Mouse (Mus musculus) spleen, postnatal 4 days (tissue): ENCODE results near the gene Nlrp14.
A peak's percentile ranks its signal among the peaks of the same experiment; 100 is the strongest.
"Not testable (repeated sequence)": the region's sequence is repeated elsewhere in the genome, so short reads cannot be mapped to it uniquely, and the experiment has no call there.

Experiments used
- DNase-seq, 2 experiments: peaks; one replicate each; pipeline ENCODE4 v3.0.0; 2022; ENCODE audit warnings: low spot score in 2 of 2

The Nlrp14 gene

DNA sequence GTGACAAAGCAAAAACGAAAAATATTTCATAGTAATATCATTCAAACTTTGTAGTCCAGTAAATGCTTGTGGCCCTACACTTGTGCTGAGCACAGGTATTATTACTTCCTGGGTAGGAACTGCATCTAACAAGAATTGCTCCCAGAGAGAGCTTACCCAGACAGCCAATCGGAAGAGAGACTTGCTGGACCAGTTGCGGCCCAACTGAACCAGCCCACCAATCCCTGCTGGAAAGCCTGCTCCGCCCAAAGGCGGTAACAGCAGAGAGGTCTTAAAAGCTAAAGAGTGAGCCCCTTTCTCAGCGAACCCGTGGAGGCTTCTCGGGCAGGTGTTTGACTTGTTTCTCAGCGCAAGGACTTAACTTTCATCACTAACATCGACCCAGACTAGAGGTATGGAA lies at the start of gene Nlrp14:
Nlrp14 (plus strand) TSS at position 301 of the 400 bp plus-strand sequence.
- DNase-seq: no peak

DNA sequence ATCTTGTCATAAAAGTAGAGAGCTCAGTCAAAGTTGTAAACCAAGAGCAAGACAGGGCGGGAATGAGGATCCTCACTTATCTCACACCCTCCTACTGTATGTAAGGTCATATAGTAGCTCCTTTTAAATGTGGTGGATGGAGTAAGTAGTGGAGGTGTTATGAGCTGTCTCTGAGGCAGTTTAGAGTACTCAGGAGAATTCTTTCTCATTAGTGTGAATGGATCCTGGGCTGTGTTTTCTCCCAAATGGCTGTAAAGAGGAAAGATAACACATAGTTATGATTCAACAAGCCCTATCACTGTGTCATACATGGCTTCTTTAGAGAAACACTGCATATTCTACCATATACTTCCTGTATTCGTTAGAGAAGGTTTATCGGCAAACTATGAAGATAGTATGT lies 35.8 kb upstream of the Nlrp14 start, which contains the start of gene Olfr715:
Olfr715 (minus strand) TSS at position 101 of the 400 bp plus-strand sequence.
- DNase-seq: not testable (repeated sequence)

DNA sequence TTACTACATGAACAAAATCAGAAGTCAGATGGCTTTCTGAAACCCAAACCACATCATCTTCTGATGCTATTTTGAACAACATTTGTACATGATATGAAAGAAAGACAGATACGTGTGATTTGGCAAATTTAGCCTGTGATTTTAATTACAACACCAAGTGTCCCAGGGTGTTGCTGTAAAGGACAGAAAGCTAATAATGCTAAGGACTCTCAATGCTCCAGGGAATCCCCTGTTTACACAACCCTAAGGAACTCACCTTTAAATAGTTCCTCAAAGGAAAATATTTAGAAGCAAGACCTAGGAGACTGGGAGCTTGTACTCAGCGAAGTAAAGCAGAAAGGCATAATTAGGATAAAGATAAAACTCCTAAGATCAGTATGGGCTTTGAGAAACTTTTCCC lies 28.8 kb upstream of the Nlrp14 start, which contains the start of gene Olfr716:
Olfr716 (plus strand) TSS at position 301 of the 400 bp plus-strand sequence.
- DNase-seq: not testable (repeated sequence)

DNA sequence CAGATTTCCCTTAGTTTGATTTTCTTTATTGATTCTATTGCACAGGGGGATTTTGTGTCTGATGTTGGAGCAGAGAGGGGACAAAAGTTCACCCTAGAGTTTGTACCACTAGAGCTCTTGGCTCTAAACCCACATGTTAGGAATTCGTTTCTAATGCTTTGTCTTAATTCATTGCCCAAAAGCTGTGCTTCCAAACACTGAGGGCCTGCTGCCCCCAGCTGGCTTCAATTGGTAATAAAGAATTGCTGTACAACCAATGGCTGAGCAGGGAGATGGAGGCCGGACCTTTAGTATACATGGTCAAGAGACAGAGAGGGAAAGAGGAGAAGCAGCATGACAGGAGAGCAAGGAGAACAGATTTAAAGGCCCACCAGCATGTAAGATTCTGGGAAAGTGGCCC lies 13.6 kb downstream of the Nlrp14 start:
- no peak for DNase-seq

DNA sequence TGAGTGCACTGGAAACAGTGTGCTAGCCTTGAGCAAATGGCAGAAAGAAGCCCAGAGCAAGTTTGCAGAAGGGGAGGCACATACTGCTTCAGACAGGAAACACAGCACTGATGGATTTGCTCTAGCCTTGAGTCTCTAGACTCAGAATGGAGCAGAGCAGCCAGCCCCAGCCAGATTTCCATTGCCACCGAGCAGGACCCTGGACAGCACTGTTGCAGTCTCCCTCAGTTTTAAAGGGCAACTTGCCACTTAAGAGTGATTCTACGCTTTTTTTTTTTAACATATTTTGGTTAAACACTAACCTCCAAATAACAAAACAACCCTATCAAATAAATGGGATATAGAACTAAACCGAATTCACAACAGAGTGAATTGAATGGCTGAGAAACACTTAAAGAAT lies 35.0 kb downstream of the Nlrp14 start:
- DNase-seq: no peak

DNA sequence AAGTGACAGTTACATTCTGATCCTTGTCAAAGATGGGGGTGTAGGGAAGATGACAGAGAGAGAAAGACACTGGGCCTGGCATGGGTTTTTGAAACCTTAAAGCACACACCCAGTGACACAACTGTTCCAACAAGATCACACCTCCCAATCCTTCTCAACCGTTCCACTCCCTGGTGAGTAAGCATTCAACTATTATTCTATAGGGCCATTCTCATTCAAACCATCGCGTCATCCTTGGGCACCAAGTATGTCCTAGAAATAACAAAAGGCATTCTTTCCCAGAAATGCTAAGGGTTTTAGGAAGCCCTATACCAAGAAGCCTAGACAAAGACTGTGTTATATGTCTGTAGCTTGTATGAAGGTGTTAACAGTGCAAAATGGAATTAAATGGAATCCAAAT lies 41.1 kb downstream of the Nlrp14 start:
- no peak for DNase-seq

DNA sequence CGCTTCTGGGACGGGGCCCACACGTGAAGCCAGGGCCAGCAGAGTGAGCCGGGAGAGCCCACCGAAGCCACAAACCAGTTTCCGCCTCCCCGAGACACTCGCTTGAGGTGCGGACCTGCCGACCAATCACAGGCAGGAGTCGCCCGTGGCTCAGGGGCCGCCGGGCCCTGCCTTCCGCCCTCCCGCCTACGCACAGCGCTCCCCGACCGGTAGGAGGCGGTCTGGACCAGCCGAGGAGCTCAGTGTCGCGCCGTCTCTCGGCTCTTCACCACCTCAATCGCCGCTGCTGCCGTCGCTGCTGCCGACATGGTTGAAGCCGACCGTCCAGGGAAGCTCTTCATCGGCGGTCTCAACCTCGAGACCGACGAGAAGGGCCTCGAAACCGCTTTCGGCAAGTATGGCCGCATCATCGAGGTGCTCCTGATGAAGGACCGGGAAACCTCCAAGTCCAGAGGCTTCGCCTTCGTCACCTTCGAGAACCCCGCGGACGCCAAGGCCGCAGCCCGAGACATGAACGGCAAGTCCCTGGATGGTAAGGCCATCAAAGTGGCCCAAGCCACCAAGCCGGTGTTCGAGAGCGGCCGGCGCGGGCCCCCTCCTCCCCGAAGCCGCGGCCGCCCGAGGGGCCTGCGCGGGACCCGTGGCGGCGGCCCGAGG lies 42.5 kb downstream of the Nlrp14 start, which contains the start of gene Rbmxl2:
Rbmxl2 (plus strand) TSS at position 242 of the 657 bp plus-strand sequence.
- peak in 1 of 2 experiments; percentile 60 for DNase-seq

DNA sequence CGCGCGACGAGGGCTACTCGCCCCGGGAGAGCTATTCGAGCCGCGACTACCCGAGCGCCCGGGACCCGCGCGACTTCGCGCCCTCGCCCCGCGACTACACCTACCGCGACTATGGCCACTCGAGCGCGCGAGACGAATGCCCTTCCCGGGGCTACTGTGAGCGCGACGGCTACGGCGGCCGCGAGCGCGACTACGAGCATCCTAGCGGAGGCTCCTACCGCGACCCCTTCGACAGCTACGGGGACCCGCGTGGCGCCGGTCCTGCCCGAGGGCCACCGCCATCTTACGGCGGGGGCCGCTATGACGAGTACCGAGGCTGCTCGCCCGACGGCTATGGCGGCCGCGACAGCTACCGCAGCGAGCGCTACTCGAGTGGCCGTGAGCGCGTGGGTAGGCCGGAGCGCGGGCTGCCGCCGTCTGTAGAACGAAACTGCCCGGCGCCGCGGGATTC lies 43.4 kb downstream of the Nlrp14 start:
- peak in 1 of 2 experiments; percentile 59 for DNase-seq

DNA sequence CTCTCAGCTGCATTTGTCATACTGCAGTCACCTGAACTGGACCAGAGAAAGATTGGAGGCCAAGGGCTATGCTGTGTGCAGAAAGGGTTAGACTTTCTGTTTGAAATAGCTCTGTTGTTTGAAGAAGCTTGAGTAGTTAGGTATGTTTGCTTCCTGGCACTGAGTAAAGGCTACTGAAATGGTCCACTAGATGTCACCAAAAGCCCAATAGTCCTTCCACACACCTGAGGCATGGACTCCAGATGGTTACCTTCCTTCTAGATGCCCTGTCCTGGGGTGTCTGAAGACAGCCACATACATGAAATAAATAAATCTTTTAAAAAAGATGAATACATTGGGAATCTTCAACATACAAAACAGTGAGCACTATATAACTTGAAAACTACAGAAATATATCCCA lies 48.9 kb downstream of the Nlrp14 start:
- no peak for DNase-seq

DNA sequence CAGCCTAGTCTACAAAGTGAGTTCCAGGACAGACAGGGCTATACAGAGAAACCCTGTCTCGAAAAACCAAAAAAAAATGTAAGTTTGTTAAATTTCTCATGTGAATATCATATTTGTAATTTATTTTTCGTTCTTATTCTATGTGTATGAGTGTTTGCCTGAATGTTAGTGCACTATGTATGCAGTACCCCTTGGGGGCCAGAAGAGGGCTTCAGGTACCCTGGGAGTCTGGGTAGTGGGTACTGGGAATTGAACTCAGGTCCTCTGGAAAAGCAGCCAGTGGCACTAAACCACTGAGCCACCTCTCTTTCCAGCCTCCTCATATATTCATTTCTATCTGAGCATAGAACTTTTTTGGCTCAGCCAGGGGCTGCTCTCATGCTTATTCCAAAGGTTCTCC lies 50.1 kb downstream of the Nlrp14 start:
- DNase-seq: no peak

DNA sequence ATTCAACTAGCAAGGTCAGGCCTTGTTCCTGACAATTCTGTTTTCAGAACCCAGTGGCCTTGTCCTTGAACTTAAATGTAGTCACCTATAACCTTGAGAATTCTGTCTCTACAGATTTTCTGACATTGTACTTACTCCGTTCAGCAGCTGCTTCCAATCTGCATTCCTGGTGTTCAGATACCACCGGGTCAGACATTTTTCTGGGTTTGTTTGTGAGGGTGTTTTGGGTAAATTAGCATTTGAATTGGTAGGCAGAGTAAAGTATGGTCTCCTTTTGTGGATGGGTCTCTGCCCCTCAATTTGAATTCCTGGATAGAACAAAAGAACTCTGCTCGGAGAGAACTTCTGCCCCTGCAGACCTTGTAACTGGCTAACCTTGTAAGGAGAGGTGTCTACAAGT lies 70.1 kb downstream of the Nlrp14 start:
- no peak for DNase-seq

DNA sequence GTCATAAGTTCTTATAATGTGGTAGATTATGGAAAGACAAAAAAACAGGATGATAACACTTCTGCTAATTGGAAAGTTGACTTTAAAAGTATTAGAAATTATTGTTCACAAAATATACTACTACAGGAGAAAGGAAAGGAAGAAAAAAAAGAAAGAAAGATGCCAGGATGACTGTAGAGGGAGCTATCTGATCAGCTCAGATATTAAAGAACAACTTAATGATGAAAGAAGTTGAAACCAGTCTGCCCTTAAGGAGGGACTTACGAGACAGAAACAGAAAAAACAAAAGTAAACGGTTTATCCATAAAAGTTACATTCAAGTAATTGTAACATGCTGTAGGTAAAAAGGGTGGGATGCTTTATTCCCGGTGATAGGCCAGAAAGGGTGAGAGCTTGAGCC lies 70.7 kb downstream of the Nlrp14 start:
- DNase-seq: no peak

DNA sequence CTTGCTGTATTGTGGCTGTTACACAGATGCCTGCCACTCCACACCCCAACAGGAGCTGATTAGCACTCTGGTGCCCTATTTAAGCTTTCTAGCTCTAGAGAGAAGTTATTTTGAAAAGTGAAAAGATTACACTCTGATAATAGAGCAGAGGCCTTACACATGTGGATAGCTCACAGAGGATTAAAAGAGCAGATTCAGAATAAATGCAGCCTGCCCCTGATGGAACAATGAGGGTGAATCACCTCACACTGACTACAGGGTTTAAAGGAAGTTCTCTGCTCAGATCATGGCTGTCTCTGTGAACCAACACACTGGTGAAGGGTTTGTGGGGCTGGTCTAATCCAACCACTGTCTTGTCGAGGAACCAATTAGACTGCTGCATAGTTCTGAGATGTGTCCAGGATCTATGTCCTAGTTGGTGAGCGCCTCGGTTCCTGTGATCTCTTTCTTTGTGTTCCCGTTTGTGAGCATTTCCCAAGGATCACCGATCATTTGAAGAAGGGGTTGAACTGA lies 74.6 kb downstream of the Nlrp14 start:
- DNase-seq: no peak
